Mouse (Mus musculus) MEL (cell line): ENCODE measurements around the gene Apbb1ip. TPM values are rescaled to one million over a fixed set of nuclear protein-coding genes. Genes with fewer than 3 reads are reported as not detected.
A peak's percentile ranks its signal among the peaks of the same experiment; 100 is the strongest.

ENCODE experiments used
- DNase-seq: peaks from one replicate; pipeline ENCODE4 v3.0.0; 2011; ENCODE audit warnings: low read depth, low spot score
- H3K27ac ChIP-seq: 2 replicates; pipeline ENCODE4 v1.5.1; 2012; ENCODE audit warnings: low read depth, mild to moderate bottlenecking, control low read depth, low read length, moderate library complexity; ENCODE audit not compliant: control insufficient read depth
- H3K27me3 ChIP-seq, 2 experiments: fragments of 150-350 bp in 1 of 2; sonication (generic) in 1 of 2; 2 replicates each; pipeline ENCODE4 v1.6.1; 2012; ENCODE audit warnings: low read length in 2 of 2, mild to moderate bottlenecking in 2 of 2, improper control_type of control experiment in 1 of 2, moderate library complexity in 1 of 2; ENCODE audit not compliant: insufficient read depth in 2 of 2, control insufficient read depth in 1 of 2
- H3K36me3 ChIP-seq, 2 experiments: 2 replicates each; pipeline ENCODE4 v1.6.1; 2012 to 2014; ENCODE audit warnings: low read length in 2 of 2, improper control_type of control experiment in 1 of 2, inconsistent platforms in 1 of 2, mild to moderate bottlenecking in 1 of 2; ENCODE audit not compliant: insufficient read depth in 2 of 2, control insufficient read depth in 1 of 2
- H3K4me1 ChIP-seq, 2 experiments: fragments of 150-350 bp in 1 of 2; sonication (generic) in 1 of 2; 2 replicates each; pipeline ENCODE4 v1.6.1; 2012; ENCODE audit warnings: low read length in 2 of 2, improper control_type of control experiment in 1 of 2, mild to moderate bottlenecking in 1 of 2; ENCODE audit not compliant: insufficient read depth in 2 of 2, control insufficient read depth in 1 of 2
- H3K4me3 ChIP-seq, 2 experiments: fragments of 150-350 bp in 1 of 2; sonication (generic) in 1 of 2; 2 replicates each; pipeline ENCODE4 v1.5.1; 2012; ENCODE audit warnings: low read depth in 2 of 2, low read length in 2 of 2, mild to moderate bottlenecking in 2 of 2, moderate library complexity in 2 of 2, control low read depth in 1 of 2, improper control_type of control experiment in 1 of 2; ENCODE audit not compliant: control insufficient read depth in 1 of 2, insufficient read depth in 1 of 2
- H3K79me2 ChIP-seq: 2 replicates; pipeline ENCODE4 v1.6.1; 2012; ENCODE audit warnings: mild to moderate bottlenecking, low read length, moderate library complexity; ENCODE audit not compliant: control insufficient read depth, poor library complexity, insufficient read depth
- H3K9ac ChIP-seq: 2 replicates; pipeline ENCODE4 v1.6.1; 2012; ENCODE audit warnings: low read depth, mild to moderate bottlenecking, control low read depth, low read length, moderate library complexity; ENCODE audit not compliant: control insufficient read depth, poor library complexity, severe bottlenecking
- H3K9me3 ChIP-seq: fragments of 150-350 bp; sonication (generic); replicated peaks from 2 replicates; pipeline ENCODE4 v1.6.1; 2012; ENCODE audit warnings: mild to moderate bottlenecking, low read length, improper control_type of control experiment, moderate library complexity; ENCODE audit not compliant: insufficient read depth
- BHLHE40 ChIP-seq: IDR thresholded peaks from 2 replicates; pipeline ENCODE4 v1.6.1; 2012; ENCODE audit warnings: low read depth, mild to moderate bottlenecking, inconsistent platforms, low read length, improper control_type of control experiment, borderline replicate concordance
- ELF1 ChIP-seq: IDR thresholded peaks from 2 replicates; pipeline ENCODE4 v1.6.1; 2014; ENCODE audit warnings: low read depth, mild to moderate bottlenecking, inconsistent platforms, low read length, improper control_type of control experiment, moderate library complexity
- EP300 ChIP-seq, 2 experiments: IDR thresholded peaks; 2 replicates each; pipeline ENCODE4 v1.6.1; 2011; ENCODE audit warnings: improper control_type of control experiment in 2 of 2, low read length in 2 of 2, low read depth in 1 of 2, mild to moderate bottlenecking in 1 of 2
- ETS1 ChIP-seq: IDR thresholded peaks from 2 replicates; pipeline ENCODE4 v1.6.1; 2012; ENCODE audit warnings: low read depth, mild to moderate bottlenecking, inconsistent platforms, low read length, improper control_type of control experiment, moderate library complexity
- GATA1 ChIP-seq: IDR thresholded peaks from 2 replicates; pipeline ENCODE4 v1.6.1; 2011; ENCODE audit warnings: low read depth, low read length, improper control_type of control experiment
- JUND ChIP-seq: IDR thresholded peaks from 2 replicates; pipeline ENCODE4 v1.6.1; 2011; ENCODE audit warnings: low read depth, mild to moderate bottlenecking, improper control_type of control experiment, low read length
- MAFK ChIP-seq: IDR thresholded peaks from 2 replicates; pipeline ENCODE4 v1.6.1; 2011; ENCODE audit warnings: low read depth, mild to moderate bottlenecking, low read length, improper control_type of control experiment, borderline replicate concordance
- MEF2A ChIP-seq: IDR thresholded peaks from 2 replicates; pipeline ENCODE4 v1.6.1; 2014; ENCODE audit warnings: low read depth, mild to moderate bottlenecking, inconsistent platforms, low read length, improper control_type of control experiment; ENCODE audit not compliant: poor library complexity, insufficient replicate concordance, severe bottlenecking; ENCODE audit errors: extremely low read depth
- MYB ChIP-seq: IDR thresholded peaks from 2 replicates; pipeline ENCODE4 v1.6.1; 2011; ENCODE audit warnings: mild to moderate bottlenecking, low read depth, low read length, improper control_type of control experiment
- MYC ChIP-seq: IDR thresholded peaks from 2 replicates; pipeline ENCODE4 v1.6.1; 2011; ENCODE audit warnings: low read depth, mild to moderate bottlenecking, low read length, improper control_type of control experiment, moderate library complexity
- NRF1 ChIP-seq: IDR thresholded peaks from 2 replicates; pipeline ENCODE4 v1.6.1; 2014; ENCODE audit warnings: low read depth, mild to moderate bottlenecking, inconsistent platforms, low read length, improper control_type of control experiment, moderate library complexity; ENCODE audit not compliant: poor library complexity, insufficient read depth, severe bottlenecking
- UBTF ChIP-seq: IDR thresholded peaks from 2 replicates; pipeline ENCODE4 v1.6.1; 2012; ENCODE audit warnings: low read depth, mild to moderate bottlenecking, inconsistent platforms, low read length, improper control_type of control experiment, moderate library complexity, borderline replicate concordance; ENCODE audit not compliant: insufficient read depth
- ZMIZ1 ChIP-seq: IDR thresholded peaks from 2 replicates; pipeline ENCODE4 v1.6.1; 2012; ENCODE audit warnings: low read depth, mild to moderate bottlenecking, inconsistent platforms, low read length, improper control_type of control experiment, moderate library complexity
- polyA plus RNA-seq, 2 experiments: library from polyadenylated mRNA; stranded (reverse) in 1 of 2; unstranded in 1 of 2; fragments of >175 nt in 1 of 2; fragments of >200 nt in 1 of 2; gene quantifications; 2 replicates each; pipeline versions ENCODE4 v1.2.1 to v1.2.4; 2012; ENCODE audit warnings: low replicate concordance in 2 of 2, low read depth in 1 of 2; ENCODE audit not compliant: insufficient read length in 2 of 2, insufficient read depth in 1 of 2, missing spikeins in 1 of 2
- total RNA-seq: library from RNA; depleted of rRNA; stranded (reverse); fragments of 300-350 nt; gene quantifications from 2 replicates; pipeline ENCODE4 v1.2.3, GENCODE M21; 2012

Apbb1ip gene
- total and polyA plus RNA-seq, 3 experiments, result 7.4 to 60.7 TPM; not detected in 1

DNA sequence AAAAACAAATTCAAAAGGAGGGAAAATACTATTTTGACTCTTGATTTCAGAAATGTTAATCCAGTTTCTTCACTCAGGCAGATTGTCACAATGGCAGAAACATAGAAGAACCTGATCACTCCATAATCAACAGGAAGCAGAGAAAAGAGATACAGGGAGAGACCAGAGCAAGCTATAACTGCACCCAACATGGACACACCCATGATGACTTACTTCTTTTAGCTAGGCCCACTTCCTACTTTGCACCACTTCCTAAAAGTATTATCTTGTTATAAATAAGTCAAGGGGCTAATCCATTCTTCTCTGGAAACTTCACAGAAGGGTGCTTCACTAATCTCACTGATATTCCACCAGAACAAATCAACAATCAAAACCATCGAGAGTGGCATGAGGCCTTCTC lies 42.3 kb downstream of the Apbb1ip start (continued):
- TF ChIP-seq MAFK (peak; percentile 68; the same call in 1 of the 2 replicates), JUND (no peak)

- H3K4me3 ChIP-seq, result no peak overlapping the region
- peaks cover 0 to 5% of the 10 kb centered on the region in 2 experiments; a peak in 3 of 4 replicates for H3K4me1 ChIP-seq
- DNase-seq, result no peak
- peaks cover 8 to 45% of the 10 kb centered on the region in 2 experiments for H3K36me3 ChIP-seq
- TF ChIP-seq ETS1 (peak; percentile 54), UBTF (no peak), BHLHE40 (no peak), NRF1 (no peak), MEF2A (no peak), MYC (no peak), EP300 (IDR thresholded peaks at IDR 0.05; ENCODE audit: low read depth in 1 of 2, low read length in 2 of 2) (peak in 1 of 2 experiments; percentile 29; a peak in 1 of 4 replicates), GATA1 (peak; percentile 44; the same call in 1 of the 2 replicates)
- no peaks in the 10 kb centered on the region for H3K9me3 ChIP-seq
- no peak overlapping the region for H3K27ac ChIP-seq
- 0 out of 2 replicates have a peak, but pooled peaks cover 1% of the 10 kb centered on the region for H3K79me2 ChIP-seq
- H3K27me3 ChIP-seq, result no peaks in the 10 kb centered on the region
- H3K9ac ChIP-seq, result no peak overlapping the region
Measured at GRCm38 (mm10) chr2:22822293-22822692, 48.4 kb downstream of the Apbb1ip start.

- TF ChIP-seq BHLHE40 (no peak), MYB (no peak), ELF1 (no peak), ZMIZ1 (no peak)
- no peak for DNase-seq
- H3K4me3 ChIP-seq, result no peak overlapping the region
- peaks cover 6 to 39% of the 10 kb centered on the region in 2 experiments for H3K36me3 ChIP-seq
- H3K27me3 ChIP-seq, result no peaks in the 10 kb centered on the region
- 0 out of 4 replicates have a peak, but pooled peaks cover 0 to 2% of the 10 kb centered on the region in 2 experiments for H3K4me1 ChIP-seq
- H3K79me2 ChIP-seq, result no peaks in the 10 kb centered on the region
- no peak overlapping the region for H3K9ac ChIP-seq
- H3K9me3 ChIP-seq, result no peaks in the 10 kb centered on the region
- H3K27ac ChIP-seq, result no peak overlapping the region
Measured at GRCm38 (mm10) chr2:22845514-22845913, 71.6 kb downstream of the Apbb1ip start.
